Mouse (Mus musculus) heart, embryonic 11.5 days (tissue): Measurements from ENCODE around the gene Ngfr. TPM values are rescaled to one million over a fixed set of nuclear protein-coding genes. Genes with fewer than 3 reads are reported as not detected.

Experiments
- ATAC-seq: fragments of 200-750 bp; cut with Nextera tagmentation; replicated peaks from 2 replicates; pipeline ENCODE4 v1.8.0; 2017; ENCODE audit warnings: moderate library complexity; ENCODE audit not compliant: insufficient number of reproducible peaks, low FRiP score, low TSS enrichment
- H3K27ac ChIP-seq: fragments of 300-500 bp; sonication (generic); 2 replicates; pipeline ENCODE4 v1.5.1; 2014; ENCODE audit warnings: mild to moderate bottlenecking, low read depth, low read length
- H3K27me3 ChIP-seq: fragments of 300-500 bp; sonication (generic); 2 replicates; pipeline ENCODE4 v1.6.1; 2014; ENCODE audit warnings: mild to moderate bottlenecking, low read length, mixed read lengths; ENCODE audit not compliant: control insufficient read depth, insufficient read depth
- H3K36me3 ChIP-seq: fragments of 300-500 bp; sonication (generic); 2 replicates; pipeline ENCODE4 v1.6.1; 2014; ENCODE audit warnings: mild to moderate bottlenecking, low read length, moderate library complexity, mixed read lengths; ENCODE audit not compliant: control insufficient read depth, insufficient read depth
- H3K4me1 ChIP-seq: fragments of 300-500 bp; sonication (generic); 2 replicates; pipeline ENCODE4 v1.6.1; 2014; ENCODE audit warnings: low read length; ENCODE audit not compliant: control insufficient read depth, insufficient read depth
- H3K4me2 ChIP-seq: fragments of 300-500 bp; sonication (generic); 2 replicates; pipeline ENCODE4 v1.6.1; 2014; ENCODE audit warnings: mild to moderate bottlenecking, moderate library complexity
- H3K4me3 ChIP-seq: fragments of 300-500 bp; sonication (generic); 2 replicates; pipeline ENCODE4 v1.5.1; 2014; ENCODE audit warnings: low read depth, low read length
- H3K9ac ChIP-seq: fragments of 300-500 bp; sonication (generic); 2 replicates; pipeline ENCODE4 v1.6.1; 2014; ENCODE audit warnings: mild to moderate bottlenecking, low read depth, low read length, moderate library complexity
- H3K9me3 ChIP-seq: fragments of 300-500 bp; sonication (generic); replicated peaks from 2 replicates; pipeline ENCODE4 v1.6.1; 2016; ENCODE audit warnings: low read length; ENCODE audit not compliant: control insufficient read depth
- WGBS: fragments of 180-500 bp; shearing (Covaris S2); extraction: QIAGEN DNeasy Blood & Tissue Kit; methylation state at CpG from one replicate; pipeline ENCODE4 v1.1.7; 2014; ENCODE audit not compliant: insufficient replicate concordance; 5-methylcytosine and 5-hydroxymethylcytosine counted together
- polyA plus RNA-seq: library from polyadenylated mRNA; unstranded; fragments of >200 nt; fragmentation: Nextera tagmentation; extraction: Ambion mirVana; gene quantifications from 2 replicates; pipeline ENCODE4 v1.2.1, GENCODE M21; 2014

Ngfr gene
- polyA plus RNA-seq, 1 experiment from 2014 or later: 3.6 TPM

GRCm38 (mm10) chr11:95589195-95589594 lies 1.7 kb upstream of the Ngfr start:
- no peak overlapping the region for H3K4me2 ChIP-seq
- WGBS: 32% methylated on average over 5 of the region's 5 CpGs

GRCm38 (mm10) chr11:95586751-95587422 lies 648 bp downstream of the Ngfr start:
- Histone ChIP-seq H3K9ac (0 out of 2 replicates have a peak overlapping the region, but pooled peaks have one; percentile 46), H3K4me1 (peaks cover 29% of the 10 kb centered on the region), H3K4me3 (peak overlapping the region; percentile 45), H3K27ac (no peak overlapping the region), H3K27me3 (peaks cover 82% of the 10 kb centered on the region), H3K4me2 (peak overlapping the region; percentile 75), H3K9me3 (no peaks in the 10 kb centered on the region), H3K36me3 (no peaks in the 10 kb centered on the region)
- no peak for ATAC-seq
- WGBS: 2% methylated on average over 27 of the region's 27 CpGs

More at GRCm38 (mm10) chr11:95589195-95589594, 1.7 kb upstream of the Ngfr start:
- Histone ChIP-seq H3K4me1 (peaks cover 24% of the 10 kb centered on the region), H3K9ac (no peak overlapping the region), H3K9me3 (no peaks in the 10 kb centered on the region), H3K36me3 (no peaks in the 10 kb centered on the region), H3K4me3 (no peak overlapping the region), H3K27ac (no peak overlapping the region), H3K27me3 (peaks cover 78% of the 10 kb centered on the region)
- no peak for ATAC-seq

- H3K4me1 ChIP-seq: peaks cover 35% of the 10 kb centered on the region
- peaks cover 87% of the 10 kb centered on the region for H3K27me3 ChIP-seq
- WGBS: under 1% methylated on average over 25 of the region's 25 CpGs
Observed at GRCm38 (mm10) chr11:95586184-95586583, 1.4 kb downstream of the Ngfr start.

GRCm38 (mm10) chr11:95585684-95586083 lies 1.9 kb downstream of the Ngfr start:
- Histone ChIP-seq H3K4me1 (peaks cover 39% of the 10 kb centered on the region), H3K9ac (no peak overlapping the region), H3K4me3 (peak overlapping the region; percentile 45), H3K27ac (no peak overlapping the region), H3K36me3 (no peaks in the 10 kb centered on the region), H3K27me3 (peaks cover 90% of the 10 kb centered on the region), H3K9me3 (no peaks in the 10 kb centered on the region), H3K4me2 (peak overlapping the region; percentile 75)
- 3% methylated on average over 15 of the region's 15 CpGs for WGBS
- ATAC-seq: no peak

More at GRCm38 (mm10) chr11:95586184-95586583, 1.4 kb downstream of the Ngfr start:
- Histone ChIP-seq H3K4me2 (peak overlapping the region; percentile 75), H3K27ac (no peak overlapping the region), H3K9ac (0 out of 2 replicates have a peak overlapping the region, but pooled peaks have one; percentile 6), H3K36me3 (no peaks in the 10 kb centered on the region), H3K4me3 (peak overlapping the region; percentile 45), H3K9me3 (no peaks in the 10 kb centered on the region)
- 0 out of 2 replicates have a peak, but pooled peaks have one; percentile 23 for ATAC-seq

GRCm38 (mm10) chr11:95585281-95585680 lies 2.3 kb downstream of the Ngfr start:
- WGBS: under 1% methylated on average over 24 of the region's 24 CpGs
- ATAC-seq: no peak
- no peaks in the 10 kb centered on the region for H3K36me3 ChIP-seq
- no peak overlapping the region for H3K27ac ChIP-seq
- peak overlapping the region; percentile 75 for H3K4me2 ChIP-seq
- H3K4me3 ChIP-seq: peak overlapping the region; percentile 45
- no peak overlapping the region for H3K9ac ChIP-seq
- no peaks in the 10 kb centered on the region for H3K9me3 ChIP-seq
- peaks cover 42% of the 10 kb centered on the region for H3K4me1 ChIP-seq
- H3K27me3 ChIP-seq: peaks cover 91% of the 10 kb centered on the region

GRCm38 (mm10) chr11:95584651-95585050 lies 2.9 kb downstream of the Ngfr start:
- ATAC-seq: no peak
- peaks cover 96% of the 10 kb centered on the region for H3K27me3 ChIP-seq
- H3K4me2 ChIP-seq: peak overlapping the region; percentile 75
- WGBS: 6% methylated on average over 9 of the region's 9 CpGs
- H3K9me3 ChIP-seq: no peaks in the 10 kb centered on the region
- peaks cover 47% of the 10 kb centered on the region for H3K4me1 ChIP-seq
- no peak overlapping the region for H3K9ac ChIP-seq
- H3K4me3 ChIP-seq: peak overlapping the region; percentile 45
- no peak overlapping the region for H3K27ac ChIP-seq
- no peaks in the 10 kb centered on the region for H3K36me3 ChIP-seq

- Histone ChIP-seq H3K27ac (no peak overlapping the region), H3K4me3 (no peak overlapping the region), H3K9me3 (no peaks in the 10 kb centered on the region), H3K4me2 (no peak overlapping the region), H3K36me3 (no peaks in the 10 kb centered on the region), H3K27me3 (peaks cover 96% of the 10 kb centered on the region), H3K4me1 (peaks cover 50% of the 10 kb centered on the region), H3K9ac (no peak overlapping the region)
- 52% methylated on average over 6 of the region's 6 CpGs for WGBS
- no peak for ATAC-seq
Observed at GRCm38 (mm10) chr11:95583396-95583795, 4.1 kb downstream of the Ngfr start.

GRCm38 (mm10) chr11:95582193-95582592 lies 5.3 kb downstream of the Ngfr start:
- no peak overlapping the region for H3K4me3 ChIP-seq
- peaks cover 52% of the 10 kb centered on the region for H3K4me1 ChIP-seq
- no peak overlapping the region for H3K9ac ChIP-seq
- WGBS: 42% methylated on average over 3 of the region's 3 CpGs
- ATAC-seq: no peak
- no peak overlapping the region for H3K27ac ChIP-seq
- no peaks in the 10 kb centered on the region for H3K9me3 ChIP-seq
- H3K4me2 ChIP-seq: no peak overlapping the region
- H3K36me3 ChIP-seq: no peaks in the 10 kb centered on the region
- H3K27me3 ChIP-seq: peaks cover 96% of the 10 kb centered on the region

- no peak overlapping the region for H3K4me2 ChIP-seq
- H3K27ac ChIP-seq: no peak overlapping the region
- no peak overlapping the region for H3K9ac ChIP-seq
- H3K9me3 ChIP-seq: no peaks in the 10 kb centered on the region
- no peak overlapping the region for H3K4me3 ChIP-seq
- WGBS: 16% methylated on average over 6 of the region's 6 CpGs
- peaks cover 70% of the 10 kb centered on the region for H3K27me3 ChIP-seq
- no peak for ATAC-seq
- no peaks in the 10 kb centered on the region for H3K36me3 ChIP-seq
- peaks cover 41% of the 10 kb centered on the region for H3K4me1 ChIP-seq
Observed at GRCm38 (mm10) chr11:95579455-95579854, 8.1 kb downstream of the Ngfr start.
